Mouse (Mus musculus): ENCODE measurements at regions not wholly inside any gene's neighbourhood (a gene's known extent, or its start where the extent isn't known, plus 50 kb on each side); places are given as distances from the start of the nearest gene placed in this dataset.
"Not testable (repeated sequence)": the region's sequence is repeated elsewhere in the genome, so short reads cannot be mapped to it uniquely, and the experiment has no call there.

DNA sequence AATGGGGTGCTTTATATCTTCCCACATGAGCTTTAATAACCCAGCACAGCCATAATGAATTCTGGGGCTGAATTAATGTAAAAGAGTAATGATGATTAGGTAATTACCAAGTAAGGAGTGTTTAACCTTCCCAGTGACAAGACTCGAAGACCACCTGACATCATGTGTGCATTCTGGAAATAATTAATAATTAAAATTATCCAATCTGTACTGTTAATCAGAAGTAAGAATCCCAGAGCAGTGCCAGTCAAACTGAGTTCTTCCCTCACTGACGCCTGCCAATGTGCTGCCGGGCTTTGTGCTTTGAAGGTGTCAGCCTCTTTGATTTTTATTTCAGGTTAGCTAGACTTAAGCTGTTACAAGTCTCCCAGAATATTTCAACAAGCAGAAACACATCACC is 183.0 kb upstream of the Plxna2 start:
- no peak for DNase-seq

DNA sequence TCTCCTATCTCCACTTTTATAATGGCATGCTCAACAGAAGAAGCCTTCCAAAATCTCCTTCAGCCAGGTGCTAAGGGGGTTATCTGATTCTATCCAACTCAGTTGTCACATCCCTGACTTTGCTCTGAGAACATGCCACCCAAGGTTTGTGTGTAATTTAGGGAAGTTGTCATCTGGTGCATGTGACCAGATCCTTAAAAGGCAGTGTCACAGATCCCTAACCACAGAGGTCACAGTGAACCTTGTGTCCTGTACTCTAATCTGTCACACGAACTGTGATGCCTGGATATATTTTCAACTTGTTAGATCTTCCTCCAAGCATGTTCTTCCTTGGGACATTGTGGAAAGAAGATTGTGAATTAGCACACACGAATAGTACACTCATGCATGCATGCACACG is 189.4 kb upstream of the Plxna2 start:
- no peak for DNase-seq

DNA sequence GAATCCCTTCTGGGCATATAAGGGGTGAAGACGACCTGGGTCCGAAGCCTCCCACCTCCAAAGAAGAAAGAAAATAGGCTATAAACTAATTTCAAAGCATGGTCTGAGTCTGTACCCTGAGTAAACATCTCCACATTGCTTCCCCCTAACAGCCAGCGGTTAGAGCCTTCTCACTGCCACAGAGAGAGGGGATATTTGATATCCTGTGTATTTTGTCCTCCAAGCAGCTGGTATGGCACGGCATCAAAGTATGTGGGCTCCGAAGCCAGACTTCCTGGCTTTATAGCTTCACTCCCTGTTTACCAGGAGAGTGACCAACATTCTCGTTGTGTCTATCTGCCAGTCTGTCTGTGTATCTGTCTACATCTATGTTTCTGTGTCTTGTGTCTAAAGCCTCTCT is 191.7 kb upstream of the Plxna2 start:
- no peak for DNase-seq

DNA sequence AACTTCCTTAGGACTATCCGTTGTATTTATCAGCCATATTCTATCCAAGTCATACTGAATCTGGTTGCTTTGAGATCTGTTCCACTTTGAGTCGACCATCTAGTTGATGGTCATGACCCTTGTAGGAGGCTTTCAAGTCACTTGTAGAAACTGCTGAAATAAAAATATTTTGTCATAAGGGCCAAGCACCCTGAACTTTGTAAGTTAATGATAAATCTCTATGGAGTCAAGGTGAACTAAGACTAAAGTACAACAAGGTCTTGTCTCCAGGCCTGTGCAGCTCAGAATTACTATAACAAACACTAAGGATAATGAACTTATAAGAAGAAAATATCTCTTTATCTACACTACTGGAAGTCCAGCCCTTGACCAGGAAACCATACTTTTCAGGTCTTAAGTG is 193.8 kb upstream of the Plxna2 start:
- DNase-seq = no peak

DNA sequence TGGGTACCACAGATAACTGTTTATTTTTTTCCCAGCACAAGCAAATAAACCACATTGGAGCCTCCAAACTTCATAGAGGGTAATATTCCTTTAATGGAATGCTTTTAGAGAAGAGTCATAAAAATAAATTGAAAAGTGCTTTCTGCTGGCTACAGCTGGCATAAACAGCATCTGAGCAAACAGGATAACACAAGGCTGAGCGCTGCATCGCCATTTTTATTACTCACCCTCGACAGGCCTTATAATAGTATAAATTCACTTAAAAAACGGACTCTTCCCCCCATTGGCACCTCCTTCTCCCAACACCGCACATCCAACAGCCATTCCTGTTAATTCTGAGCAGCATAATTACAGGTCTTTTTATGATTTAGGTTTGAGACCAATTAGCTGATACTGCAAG is 205.8 kb upstream of the Plxna2 start:
- no peak for DNase-seq

DNA sequence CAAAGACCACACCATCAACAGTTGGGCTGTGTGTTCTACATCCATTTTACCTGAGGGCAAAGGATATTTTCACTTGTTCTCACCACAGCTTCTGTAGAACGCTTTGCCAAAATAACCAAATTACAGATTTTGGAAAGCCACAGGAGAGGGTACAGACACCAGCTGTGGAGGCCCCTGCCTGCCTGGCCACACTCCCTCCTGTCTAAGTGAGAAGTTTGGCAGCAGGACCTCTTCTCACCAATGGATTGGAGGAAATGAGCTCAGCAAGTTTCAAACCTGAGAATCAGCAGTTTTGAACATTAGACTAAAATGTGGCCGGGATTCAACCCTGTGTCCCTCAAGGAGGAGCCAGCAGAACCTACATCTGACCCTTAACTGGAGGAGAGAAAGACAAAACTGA is 206.2 kb upstream of the Plxna2 start:
- DNase-seq = no peak

DNA sequence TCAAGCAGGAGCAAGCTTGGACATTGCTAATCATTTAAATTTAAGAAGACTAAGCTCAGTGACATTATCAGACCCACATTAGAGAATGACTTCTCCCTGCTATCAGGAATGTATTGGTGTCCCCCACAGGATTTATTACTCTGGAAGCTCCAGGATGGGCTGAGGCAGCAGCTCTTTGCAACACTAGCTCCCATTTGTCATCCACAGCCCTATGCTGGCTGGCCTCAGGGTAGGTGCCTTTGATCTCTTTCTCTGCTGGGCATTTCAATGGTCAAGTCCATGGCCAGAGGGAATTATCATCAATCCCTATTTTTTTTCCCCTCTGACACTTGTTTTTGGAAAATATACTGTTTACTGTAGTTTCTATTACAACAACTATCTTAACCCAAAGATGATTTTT is 218.7 kb upstream of the Plxna2 start:
- no peak for DNase-seq

DNA sequence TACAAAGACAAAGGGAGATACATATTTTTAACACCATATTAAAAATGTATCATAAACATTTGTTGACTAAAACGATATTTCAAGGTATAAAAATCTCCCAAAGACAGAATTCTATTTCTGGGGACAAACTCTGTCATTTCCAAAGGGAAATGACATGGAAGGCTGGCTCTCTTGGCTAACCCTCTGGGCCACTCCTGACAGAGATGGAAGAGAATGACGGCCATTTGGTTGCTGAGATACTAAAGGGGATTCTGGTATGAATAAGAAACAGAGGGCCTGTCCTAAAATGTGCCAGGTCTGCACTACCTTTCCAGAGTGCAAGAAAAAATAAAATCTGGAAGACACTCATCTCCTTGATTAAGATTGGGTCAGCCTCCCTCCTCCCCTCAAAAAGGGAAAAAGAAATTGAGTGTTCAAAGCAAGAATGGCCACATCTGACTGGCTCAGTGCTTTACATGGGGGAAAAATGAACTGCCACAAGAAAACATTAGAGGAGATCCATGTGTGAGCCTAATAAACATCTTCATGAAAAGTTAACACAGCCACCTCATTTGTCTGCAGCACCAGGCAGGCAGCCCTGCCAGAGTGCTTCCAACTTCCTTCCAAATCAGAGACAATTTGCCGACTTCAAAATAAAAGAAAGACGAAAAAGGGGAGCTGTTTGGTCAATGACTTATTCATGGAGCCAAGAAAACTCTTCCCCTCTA is 221.1 kb upstream of the Plxna2 start:
- DNase-seq = no peak

DNA sequence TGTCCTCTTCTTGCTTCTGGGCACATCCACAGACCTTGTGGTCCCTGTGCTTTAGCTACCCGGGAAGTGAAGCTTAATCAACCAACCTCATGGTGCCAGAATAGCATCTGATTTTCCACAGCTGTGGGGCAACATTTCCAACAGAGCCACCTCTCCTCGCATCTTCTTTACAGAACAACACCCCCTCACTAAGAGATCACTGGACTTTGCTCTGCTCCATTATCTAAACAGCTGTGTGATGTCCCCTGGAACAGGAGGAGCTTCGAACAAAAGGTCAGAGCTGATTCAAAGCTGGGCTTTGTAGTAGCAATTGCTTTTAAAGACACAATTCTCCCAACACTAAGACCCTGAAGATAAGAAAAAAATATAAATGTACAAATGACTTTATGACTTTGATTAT is 224.3 kb upstream of the Plxna2 start:
- DNase-seq = no peak

DNA sequence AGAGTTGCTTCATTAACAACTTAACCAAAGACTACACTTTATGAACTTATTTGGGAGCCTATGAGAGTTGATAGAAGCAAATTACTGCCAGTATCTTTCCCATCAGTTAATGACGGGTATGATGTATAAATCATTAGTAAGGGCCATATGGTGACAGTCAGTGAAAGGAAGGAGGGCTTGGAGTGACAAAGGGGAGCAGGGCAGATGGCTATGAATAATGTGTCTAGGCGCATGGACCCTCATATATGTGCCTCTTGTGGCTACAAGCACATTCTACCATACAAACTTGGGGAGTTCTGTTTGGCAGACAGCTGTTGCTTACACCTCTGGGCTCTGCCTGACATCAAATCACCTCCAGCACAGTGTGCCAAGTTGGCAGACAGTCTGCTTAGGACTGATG is 227.8 kb upstream of the Plxna2 start:
- DNase-seq = no peak

DNA sequence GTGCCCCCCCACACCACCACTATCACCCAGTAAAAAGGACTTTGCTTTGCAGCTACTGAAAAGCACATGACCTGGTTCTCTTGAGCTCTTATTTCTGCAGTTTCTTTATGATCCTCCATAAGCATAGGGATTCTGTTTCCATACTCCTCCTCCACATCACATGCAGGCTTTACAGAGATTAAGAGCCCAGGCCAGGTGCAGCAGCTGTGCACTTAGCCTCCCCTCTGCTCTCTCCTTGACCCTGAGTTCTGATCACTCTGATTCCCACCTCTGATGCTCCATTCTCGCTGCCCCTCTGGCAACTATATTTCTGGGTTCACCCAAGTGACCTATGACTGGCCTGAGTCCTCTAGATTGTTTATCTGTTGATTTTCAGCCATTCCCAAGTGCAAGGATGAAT is 239.9 kb upstream of the Plxna2 start:
- DNase-seq = no peak

DNA sequence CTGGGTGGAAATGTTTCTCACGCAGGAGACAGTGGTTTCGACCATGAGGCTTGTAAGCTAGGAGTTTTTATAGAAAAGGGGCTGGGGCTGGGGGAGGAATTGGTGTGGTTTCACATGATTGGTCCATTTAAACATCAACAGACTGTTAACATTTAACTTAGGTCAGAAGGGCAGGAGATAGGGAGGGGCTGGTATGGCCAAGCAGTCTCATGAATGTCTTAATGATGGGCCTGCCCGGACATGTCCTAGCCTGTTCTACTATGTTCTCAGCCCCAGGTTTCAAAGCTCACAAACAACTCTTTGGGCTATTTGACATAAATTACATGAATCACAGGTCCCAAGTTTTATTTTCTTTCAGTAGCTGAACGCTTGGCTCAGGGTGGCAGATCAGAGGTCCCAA is 244.5 kb upstream of the Plxna2 start:
- DNase-seq = not testable (repeated sequence)

DNA sequence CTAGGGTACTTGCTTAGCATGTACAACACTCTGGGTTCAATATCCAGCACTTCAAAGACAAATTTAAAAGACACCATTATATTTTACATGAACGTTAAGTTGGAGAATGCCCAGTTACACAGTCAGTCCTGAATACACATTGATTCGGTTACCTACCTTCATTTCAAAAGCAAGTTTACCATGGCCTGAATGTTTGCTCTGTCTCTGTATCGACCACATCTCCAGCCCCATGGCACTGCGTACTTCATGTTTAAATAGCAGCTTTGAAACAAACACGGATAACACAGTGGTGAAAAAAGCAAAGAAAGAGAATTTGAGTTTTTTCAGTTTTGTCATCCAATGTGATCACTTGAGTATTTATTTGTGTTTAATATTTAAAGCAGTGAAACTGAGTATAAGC is 254.1 kb upstream of the Plxna2 start:
- DNase-seq = no peak

DNA sequence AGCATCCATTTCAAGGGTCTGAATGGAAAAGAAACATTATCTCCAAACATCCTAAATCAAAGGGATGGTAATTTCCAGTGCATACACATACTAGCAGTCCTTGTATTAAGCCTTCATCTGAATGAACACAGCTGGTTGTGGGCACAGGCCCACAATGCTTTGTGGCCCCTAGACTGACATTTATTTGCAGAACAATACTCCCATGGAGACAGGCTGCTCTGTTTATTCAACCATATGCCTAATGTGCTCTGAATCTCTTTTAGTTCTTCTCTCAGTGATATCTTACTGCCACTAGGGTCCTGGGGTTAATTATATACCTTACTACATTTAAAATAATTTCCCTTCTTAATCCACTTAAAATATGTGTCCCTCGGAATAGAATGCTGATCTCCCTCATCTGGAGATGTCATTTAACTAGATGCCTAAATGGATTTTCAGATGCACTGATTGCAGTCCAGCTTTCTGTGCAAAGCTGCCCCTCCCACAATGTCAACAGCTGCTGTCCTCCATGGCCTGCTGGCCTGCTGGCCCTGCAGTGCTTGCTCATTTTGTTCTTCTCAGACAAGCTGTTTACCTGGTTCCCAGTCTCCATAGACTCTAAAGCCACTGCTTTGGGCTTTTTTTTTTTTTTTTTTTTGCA is 254.8 kb upstream of the Plxna2 start:
- DNase-seq = no peak

DNA sequence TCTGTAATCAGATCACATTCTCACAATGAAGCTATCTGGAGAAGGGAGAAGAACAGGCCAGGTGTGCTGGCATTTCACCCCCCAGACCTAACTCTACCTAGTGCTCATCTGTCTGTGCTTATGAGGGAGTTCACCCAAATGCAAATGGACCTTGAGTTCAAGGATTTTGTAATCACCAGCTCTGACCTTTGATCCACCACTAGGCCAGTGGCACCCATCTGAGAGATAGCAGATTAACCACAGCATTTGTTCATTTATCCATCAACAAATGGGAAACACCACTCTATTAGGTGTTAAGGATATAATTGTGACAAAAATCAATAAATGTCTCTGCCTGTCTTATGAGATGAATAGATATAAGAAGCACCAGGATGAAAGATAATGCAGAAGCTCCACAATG is 255.7 kb upstream of the Plxna2 start:
- DNase-seq = no peak

DNA sequence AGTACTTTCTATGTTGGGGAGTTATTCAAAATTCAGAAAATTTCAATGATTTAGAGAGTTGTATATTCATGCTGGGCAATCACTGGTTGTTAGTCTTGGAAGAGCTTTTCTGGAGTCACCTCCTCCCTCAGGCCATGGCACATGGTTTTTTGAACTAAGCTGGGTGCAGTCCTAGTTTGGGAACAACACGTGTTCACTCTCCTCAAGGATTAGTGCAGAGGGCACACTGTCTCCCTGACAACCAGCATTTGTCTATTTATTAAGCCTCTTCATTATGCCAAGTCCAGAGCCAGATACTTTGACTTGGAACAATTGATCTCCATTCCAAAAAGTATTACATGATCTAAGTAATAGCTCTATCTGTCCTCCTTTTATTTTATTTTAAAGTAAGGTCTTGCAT is 256.7 kb upstream of the Plxna2 start:
- no peak for DNase-seq

DNA sequence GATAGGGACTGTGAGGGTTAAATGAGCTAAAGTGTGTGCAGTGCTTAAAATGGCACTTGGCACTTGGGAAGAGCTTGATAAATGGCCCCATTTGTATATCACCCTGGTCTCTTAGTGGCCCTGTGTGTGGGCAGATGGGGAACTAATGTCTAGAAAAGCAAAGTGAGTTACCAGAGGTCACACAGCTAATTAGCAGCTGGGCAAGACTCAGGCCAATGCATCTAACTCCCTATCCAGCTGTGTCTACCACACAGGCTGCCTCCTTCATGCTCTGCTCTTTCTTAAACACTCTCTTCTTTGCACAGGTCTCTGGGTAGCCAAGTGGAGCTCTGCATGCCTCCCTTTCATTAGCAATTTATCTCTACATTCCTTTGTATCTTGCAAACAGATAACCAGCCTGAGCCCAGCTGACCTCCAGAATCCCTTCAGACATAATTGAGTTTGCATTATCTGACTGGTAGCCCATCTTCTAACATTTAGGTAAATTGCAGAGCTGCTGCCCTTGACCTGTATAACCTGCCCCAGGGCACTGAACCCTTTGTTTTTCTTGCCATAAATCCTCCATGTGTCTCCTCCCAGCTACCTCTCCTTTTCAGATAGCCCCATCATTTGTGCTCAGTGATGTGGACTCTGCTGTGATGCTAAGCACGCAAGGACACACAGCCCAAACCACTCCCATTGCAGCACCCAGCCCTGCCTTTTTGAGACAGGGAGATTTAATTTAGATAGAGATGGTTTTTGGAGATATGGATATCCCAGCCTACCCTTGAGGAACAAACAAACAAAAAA is 263.5 kb upstream of the Plxna2 start:
- no peak for DNase-seq

DNA sequence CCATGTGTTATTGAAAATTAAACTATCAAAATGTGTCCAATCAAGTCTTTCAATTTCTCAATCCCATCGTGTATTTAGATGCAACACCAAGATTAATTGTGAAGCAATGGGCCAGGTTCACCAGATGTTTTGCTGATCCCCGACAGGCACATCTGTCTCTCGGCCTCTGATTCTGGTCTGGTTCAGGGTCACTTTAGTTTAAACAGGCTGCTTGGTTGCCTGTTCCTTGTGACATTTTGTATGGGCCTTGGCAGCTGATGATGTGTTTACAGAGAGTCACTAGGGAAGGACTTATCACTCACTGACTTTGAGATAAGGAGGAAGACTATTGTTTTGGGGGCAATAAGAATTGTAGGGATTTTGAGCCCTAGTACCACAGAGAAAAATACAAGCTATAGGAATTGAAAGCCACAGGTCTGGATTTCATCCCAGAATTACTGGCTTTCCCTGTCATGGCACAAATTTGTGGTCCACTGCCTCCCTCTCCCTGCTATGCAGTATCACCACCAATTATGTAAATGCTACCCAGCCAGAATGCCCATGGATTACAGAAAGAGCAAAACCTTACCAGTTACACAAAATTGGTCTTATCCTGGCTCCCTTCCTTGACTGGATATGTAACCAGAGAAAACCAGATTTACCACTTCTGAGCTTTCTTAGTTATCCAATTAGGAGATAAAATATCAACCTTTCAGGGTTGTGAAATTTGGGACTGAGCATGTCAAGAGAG is 272.5 kb upstream of the Plxna2 start:
- no peak for DNase-seq

DNA sequence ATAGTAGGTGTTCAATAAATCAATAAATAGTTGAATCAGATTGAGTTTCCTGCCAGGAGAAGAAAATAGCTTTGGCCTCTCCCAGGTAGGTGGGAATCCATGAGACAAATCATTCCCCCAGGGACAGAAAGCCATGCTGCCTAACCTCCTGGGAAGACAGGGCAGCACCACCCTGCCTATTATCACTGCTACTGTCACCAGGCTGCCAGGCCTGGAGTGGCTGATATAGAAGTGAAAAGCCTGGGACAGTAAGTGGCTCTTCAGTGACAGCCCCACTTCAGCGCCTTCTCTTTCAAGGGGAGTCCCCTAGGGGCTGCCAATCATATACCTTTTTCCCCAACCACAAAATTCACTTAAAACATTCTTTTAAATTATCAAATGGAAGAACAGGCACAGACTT is 275.4 kb upstream of the Plxna2 start:
- DNase-seq = no peak

DNA sequence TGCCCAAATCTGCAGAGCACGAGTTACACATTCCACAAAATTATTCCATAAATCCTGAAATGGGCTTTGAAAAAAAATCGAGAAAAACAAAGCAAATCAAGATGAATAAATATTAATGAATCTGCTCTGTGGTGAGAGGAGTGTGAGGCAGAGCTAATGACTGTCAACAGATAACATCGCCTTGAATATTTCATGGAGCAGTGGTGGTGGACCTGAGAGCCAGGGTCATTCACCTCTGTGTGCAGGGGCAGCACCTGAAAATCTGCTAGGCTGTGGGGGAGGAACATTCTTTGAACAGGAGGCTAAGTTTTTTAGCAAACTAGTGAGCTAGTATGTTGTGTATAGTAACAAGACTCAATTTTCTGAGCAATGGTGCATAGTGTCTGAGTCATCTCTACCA is 276.3 kb upstream of the Plxna2 start:
- DNase-seq = no peak

DNA sequence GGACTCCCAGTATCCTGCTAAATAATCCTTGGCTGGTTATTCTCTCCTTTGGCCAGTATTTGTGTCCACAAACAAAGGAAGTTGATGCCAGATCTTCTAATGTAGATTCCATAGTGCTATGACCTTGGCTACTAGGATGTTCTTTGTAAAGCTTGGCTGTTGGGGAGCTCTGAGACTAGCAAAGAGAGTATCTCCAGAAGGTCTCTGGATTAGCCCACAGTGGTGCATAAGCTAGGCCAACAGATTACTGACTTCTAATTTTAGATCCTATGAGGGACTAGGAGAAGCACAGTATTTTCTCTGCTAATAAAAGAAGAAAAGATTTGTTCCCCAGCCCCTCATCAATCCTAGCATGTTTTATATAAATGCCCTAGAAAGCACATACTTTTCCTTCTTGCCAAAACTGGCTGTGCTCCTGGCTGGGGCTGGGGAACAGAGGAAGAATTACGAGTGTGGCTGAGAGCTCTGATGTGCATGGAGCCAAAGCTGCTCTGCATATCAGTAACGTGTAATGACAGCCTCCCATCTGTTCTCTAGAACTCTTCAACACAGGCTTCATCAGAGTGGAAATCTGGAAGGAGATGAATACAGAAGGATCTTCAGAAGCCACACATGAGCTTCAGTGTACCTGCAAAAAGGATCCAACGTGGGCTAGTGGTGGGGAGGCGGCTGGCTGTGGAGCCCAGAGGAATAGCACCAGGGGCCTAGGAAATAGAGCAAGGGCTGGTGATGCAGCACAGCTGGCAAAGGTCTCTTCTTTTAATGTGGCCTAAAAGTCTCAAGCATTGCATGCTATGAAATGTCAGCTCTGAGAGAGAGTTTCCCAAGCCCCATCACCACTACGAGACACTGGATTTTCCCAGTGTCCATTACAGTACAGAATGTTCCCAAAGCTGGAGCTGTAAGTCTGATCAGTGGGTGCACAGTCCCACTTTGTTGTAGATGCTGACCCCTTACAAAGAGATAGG is 283.0 kb upstream of the Plxna2 start:
- DNase-seq = no peak

DNA sequence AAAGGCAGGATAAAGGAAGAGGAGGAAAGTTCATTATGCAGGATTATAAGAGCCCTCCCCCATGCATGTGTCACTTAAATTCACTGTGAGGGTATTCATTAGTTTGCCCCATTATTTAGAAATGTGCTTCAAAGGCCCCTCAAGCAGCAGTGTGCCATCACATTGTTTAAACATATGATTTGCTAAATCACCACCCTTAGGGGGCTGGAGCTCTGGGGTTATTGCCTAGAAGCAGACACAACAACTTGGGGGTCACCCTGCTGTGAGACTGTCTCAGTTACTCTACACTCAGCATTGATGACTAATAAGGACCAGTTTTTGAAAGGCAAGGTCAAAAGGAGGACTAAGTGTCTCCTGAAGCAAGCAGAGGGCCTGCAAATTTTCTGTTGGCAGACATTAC is 285.4 kb upstream of the Plxna2 start:
- no peak for DNase-seq

Measured in thymus, adult 18-20 months (tissue).